Mouse (Mus musculus): ENCODE measurements around the gene Rsbn1.

Gene Rsbn1

GRCm38 (mm10) chr3:103914010-103914669, at the start of gene Rsbn1:
TSS of gene Rsbn1 (plus strand) at chr3:103914120.
- DNase-seq = peak; percentile 98 to 99

- no peak for DNase-seq
Measured at GRCm38 (mm10) chr3:103864200-103864599, 49.7 kb upstream of the Rsbn1 start.

- DNase-seq = no peak
Measured at GRCm38 (mm10) chr3:103867424-103867971, 46.4 kb upstream of the Rsbn1 start.

GRCm38 (mm10) chr3:103868008-103868407, 45.9 kb upstream of the Rsbn1 start:
- DNase-seq = no peak

- no peak for DNase-seq
Measured at GRCm38 (mm10) chr3:103872663-103873098, 41.2 kb upstream of the Rsbn1 start.

- DNase-seq = no peak
Measured at GRCm38 (mm10) chr3:103874329-103874728, 39.6 kb upstream of the Rsbn1 start.

GRCm38 (mm10) chr3:103885946-103886345, 28.0 kb upstream of the Rsbn1 start:
- no peak for DNase-seq

- peak; percentile 73 to 79 for DNase-seq
Measured at GRCm38 (mm10) chr3:103887581-103887980, 26.3 kb upstream of the Rsbn1 start.

- no peak for DNase-seq
Measured at GRCm38 (mm10) chr3:103893374-103893773, 20.5 kb upstream of the Rsbn1 start.

GRCm38 (mm10) chr3:103904705-103905104, 9.2 kb upstream of the Rsbn1 start:
- DNase-seq = peak; percentile 78 to 86

- no peak for DNase-seq
Measured at GRCm38 (mm10) chr3:103907335-103908030, 6.4 kb upstream of the Rsbn1 start.

GRCm38 (mm10) chr3:103908781-103909180, 5.1 kb upstream of the Rsbn1 start:
- no peak for DNase-seq

- DNase-seq = peak; percentile 51 to 52
Measured at GRCm38 (mm10) chr3:103913451-103913961, 414 bp upstream of the Rsbn1 start.

- no peak for DNase-seq
Measured at GRCm38 (mm10) chr3:103914732-103915508, 1.0 kb downstream of the Rsbn1 start.

- no peak for DNase-seq
Measured at GRCm38 (mm10) chr3:103915509-103915896, 1.6 kb downstream of the Rsbn1 start.

- peak in 1 of 2 experiments; percentile 16 for DNase-seq
Measured at GRCm38 (mm10) chr3:103916205-103916838, 2.4 kb downstream of the Rsbn1 start.

GRCm38 (mm10) chr3:103916839-103917237, 2.9 kb downstream of the Rsbn1 start:
- DNase-seq = no peak

GRCm38 (mm10) chr3:103920094-103920493, 6.2 kb downstream of the Rsbn1 start:
- DNase-seq = no peak

- DNase-seq = no peak
Measured at GRCm38 (mm10) chr3:103925302-103925701, 11.4 kb downstream of the Rsbn1 start.

GRCm38 (mm10) chr3:103927511-103927910, 13.6 kb downstream of the Rsbn1 start:
- DNase-seq = peak; percentile 34 to 53

GRCm38 (mm10) chr3:103944794-103945562, 31.1 kb downstream of the Rsbn1 start:
- DNase-seq = peak; percentile 25 to 40

GRCm38 (mm10) chr3:103948666-103949065, 34.7 kb downstream of the Rsbn1 start:
- no peak for DNase-seq

Measured in cerebellum, postnatal 10 days (tissue).